Mouse (Mus musculus) monocyte, adult 2 months (primary cell): ENCODE measurements around the gene C2cd4b.

Experiments used
- DNase-seq, 2 experiments: peaks; one replicate each; pipeline ENCODE4 v3.0.0; 2022; ENCODE audit warnings: low spot score in 2 of 2, low read depth in 1 of 2

C2cd4b gene

DNA sequence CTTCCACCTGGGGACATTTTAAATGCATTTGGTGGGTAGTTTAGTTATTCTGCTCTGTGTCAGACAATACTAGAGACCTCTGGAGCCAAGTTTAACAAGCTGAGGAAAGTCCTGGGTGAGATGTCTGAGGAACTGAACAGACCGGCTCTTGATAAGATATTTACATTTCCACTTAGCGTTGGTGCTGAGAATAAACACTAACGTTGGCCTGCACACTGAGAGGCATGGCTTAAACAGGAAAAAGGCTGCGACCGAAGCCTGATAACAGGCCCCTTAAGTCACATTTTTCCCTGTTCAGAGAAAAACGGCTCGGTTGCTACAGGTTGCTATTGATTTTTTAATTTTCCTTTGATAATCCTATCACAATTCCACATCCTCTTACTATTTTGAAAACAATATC, 12.1 kb downstream of the C2cd4b start:
- no peak for DNase-seq

DNA sequence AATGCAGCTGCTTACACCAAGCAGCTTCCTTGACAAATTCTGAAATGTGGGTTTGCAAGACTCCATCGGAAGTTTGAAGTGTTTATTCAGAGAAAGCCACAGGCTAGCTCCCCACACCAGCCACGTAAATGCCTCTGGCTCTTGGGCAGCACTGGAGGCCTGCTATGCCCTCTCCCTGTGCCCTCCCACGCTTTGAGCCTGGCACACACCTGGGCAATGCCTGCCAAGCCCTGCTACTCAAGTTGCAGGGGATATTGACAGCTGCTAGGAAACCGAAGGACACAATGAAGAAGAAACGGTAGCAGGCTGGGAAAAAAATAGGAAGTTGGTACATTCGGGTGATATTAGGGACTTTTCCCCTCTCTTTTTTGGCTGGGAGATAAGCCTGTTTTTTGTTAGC, 15.0 kb downstream of the C2cd4b start:
- DNase-seq, result no peak

DNA sequence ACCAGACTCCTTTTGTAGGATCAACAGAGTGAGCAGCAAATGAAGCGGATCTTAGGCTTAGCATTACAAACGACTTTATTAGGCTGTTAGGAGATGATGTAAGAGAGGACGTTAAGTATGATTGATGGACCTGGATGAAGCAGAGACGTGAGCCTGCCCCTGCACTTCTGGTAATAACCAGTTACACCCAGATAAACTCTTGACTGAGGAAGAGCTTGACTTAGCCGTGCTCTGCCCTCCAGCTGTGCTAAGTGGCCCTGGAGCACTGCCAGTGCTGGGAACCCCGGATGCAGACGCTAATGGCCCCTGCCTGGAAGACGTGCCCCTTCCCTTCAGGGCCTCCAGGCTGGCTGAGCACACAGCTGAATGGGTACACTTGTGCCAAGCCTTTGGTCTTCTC, 19.3 kb downstream of the C2cd4b start:
- no peak for DNase-seq

DNA sequence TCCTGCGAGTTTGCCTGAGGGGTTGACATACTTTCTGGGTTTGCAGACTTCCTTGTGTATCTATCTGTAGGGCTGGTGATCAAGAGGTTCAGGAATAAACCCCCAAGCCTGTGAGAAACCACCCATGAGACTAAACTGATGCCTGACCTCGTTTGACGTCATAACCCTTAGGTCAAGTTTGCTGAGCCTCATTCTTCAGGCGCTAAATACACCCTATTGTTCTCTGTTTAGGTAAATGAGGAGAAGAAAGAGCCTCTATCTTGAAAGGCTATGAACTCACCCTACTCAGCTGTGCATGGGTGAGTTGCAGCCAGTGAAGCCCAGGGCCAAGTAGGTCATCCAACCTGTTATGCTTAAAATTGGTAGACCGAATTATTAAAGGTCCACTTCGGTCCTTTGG, 23.5 kb downstream of the C2cd4b start:
- no peak for DNase-seq

DNA sequence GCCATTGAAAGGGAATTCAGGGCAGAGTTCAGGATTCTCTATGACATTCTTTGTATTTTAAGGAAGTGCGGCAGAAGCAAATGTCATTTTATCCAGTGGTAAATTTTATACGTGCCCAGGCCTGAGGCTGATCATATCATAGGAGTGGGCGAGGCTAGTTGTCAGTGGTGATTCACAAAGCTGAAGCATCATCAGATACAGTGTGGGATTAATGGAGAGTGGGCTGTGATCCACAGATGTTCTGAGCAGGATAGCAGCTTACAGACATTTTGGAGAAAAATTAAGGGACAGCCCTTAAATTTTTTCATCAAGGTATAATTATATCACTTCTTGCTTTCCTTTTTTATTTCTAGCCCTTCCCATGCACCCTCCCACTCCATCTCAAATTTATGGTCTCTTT, 24.2 kb downstream of the C2cd4b start:
- DNase-seq, result no peak

DNA sequence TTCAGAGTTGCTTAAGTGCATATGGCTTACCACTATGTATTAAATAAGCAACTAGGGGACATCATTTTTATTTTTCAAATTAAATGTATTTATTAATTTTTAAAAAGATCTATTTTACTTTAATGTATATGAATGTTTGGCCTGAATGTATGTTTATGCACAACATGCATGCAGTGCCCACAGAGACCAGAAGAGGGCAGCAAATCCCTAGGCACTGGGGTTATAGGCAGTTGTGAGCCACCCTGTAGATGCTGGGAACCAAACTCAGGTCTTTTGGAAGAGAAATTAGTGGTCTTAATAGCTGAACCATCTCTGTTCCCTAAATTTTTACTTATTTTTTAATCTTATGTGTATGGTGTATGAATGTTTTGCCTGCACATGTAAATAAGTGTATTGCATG, 24.7 kb downstream of the C2cd4b start:
- DNase-seq, result no peak

DNA sequence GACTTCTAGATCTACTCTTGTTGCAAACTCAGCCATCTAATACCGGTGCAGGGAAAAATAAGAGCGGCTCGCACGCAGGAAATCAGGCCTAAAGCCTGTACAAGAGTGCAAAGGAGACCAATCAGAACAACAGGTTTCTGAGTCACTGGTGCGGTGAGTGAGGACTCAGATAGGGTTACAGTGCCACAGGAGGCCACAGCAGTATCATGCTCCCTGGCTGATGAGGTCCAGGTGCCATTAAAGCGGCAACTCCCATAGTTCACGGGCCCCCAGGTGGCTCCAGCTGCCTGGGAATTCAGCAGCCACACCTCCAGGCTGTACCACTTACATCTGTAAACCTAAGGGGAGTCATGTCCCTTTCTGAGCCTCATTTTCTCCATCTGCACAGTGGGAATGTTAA, 27.1 kb downstream of the C2cd4b start:
- DNase-seq, result no peak

DNA sequence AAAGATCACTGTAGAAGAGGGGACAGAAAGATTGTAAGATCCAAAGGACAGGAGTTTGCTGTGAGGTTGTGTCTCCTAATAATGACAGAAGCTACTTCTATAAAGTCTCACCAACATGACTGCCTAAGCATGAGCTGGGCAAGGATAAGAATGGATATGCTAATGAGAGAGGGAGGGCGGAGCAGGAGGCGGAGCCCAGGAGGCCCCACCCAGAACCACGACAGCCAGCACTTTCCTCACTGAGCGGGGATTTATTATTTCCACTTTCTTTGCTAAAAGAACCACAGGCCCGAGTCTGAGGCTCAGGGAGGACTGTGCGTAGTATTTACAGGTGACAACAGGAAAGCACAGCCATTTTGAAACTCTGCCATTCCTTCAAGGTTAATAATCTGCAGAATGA, 28.4 kb downstream of the C2cd4b start:
- DNase-seq, result no peak

DNA sequence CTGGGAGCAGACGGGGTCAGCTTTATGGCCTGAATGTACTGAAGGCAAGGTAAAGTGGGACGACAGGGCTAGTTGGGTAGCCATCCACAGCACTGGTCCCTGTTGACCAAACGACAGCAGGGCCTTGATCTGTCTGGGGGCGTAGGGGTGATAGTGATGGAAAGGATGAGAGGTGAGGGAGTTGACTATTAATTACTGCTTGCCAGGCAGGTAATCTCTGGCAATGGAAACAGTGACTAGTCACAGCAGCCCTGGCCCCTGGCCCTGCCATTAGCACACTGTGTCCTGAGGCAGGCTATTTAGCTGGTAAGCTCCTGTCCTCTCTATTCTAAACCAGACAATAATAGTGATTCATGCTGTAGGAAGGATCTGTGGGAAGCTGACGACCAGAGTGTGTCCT, 33.2 kb downstream of the C2cd4b start:
- DNase-seq, result no peak

DNA sequence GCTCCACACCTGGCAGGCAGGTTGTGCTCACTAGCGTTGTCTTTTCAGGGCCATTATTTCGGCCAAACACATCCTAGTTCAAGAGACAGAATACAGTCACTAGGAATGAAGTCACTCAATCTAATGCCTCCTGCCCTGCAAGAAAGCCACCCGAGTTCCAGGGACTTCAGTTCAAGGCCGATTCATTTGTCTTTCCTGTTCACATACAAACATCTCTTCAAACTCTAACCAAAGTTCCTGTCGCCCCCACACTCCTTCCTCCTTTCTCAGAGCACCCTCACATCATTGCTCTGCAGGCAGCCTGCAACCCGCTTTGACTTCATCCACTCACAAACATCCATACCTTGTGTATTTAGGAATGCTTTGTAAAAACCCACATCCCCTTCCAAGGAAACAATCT, 34.3 kb downstream of the C2cd4b start:
- no peak for DNase-seq

DNA sequence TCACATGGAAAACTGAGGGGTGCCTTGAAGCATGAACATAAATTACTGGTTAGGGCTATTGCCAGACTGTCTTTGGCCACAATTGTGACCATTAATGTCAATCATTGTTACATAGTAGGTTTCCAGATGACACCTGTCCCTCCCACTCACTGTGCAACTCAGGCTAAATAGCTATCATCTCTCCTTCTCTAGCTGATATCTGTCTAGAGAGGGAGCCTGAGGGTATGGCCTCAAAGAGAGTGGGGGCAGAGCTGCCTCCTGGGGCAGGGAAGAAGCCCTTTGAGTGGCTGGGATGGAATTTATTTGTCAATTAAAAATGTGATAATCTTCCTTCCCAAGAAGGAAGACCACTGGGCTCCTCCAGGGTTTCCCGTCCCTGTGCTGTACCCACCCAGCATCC, 35.0 kb downstream of the C2cd4b start:
- no peak for DNase-seq

DNA sequence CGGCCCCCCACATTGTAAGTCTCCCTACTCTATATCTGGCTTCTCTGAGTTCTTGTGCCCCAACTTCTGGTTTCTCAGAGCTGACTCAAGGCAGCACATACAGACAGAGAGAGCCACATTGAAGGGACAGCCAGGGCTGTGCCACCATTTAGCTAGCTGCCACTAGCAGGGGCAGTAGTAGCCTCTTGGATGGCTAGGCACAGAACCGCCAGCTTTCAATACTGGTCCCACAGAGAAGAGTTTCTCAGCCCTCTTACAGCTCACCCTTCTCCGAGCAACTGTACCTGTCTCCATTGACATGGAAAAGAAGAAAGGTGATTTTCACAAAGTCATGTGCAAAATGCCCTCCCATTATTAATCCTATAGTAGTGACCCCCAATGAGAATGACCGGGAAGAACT, 35.4 kb downstream of the C2cd4b start:
- no peak for DNase-seq

DNA sequence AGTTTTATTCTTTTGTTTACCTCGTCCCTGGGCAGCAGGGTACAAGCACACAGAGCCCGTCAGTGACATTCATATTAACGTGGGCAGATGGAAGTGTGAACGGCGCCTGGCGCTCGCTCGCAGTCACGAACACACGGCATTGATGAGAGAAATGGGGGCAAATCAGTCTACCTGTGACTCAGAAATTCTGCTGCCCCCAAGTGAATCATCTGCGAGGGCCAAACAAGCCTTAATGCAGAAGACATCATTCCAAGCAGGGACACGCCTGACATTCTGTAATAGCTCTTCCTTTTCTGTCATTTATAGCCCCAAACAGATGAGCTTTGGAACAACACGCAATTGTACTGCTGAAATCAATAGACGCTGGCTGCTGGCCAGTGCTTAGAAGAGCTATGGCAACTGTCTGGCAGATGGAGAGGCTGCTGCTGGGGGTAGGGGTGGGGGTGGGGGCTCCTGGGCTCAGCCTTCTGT, 36.0 kb downstream of the C2cd4b start:
- no peak for DNase-seq

DNA sequence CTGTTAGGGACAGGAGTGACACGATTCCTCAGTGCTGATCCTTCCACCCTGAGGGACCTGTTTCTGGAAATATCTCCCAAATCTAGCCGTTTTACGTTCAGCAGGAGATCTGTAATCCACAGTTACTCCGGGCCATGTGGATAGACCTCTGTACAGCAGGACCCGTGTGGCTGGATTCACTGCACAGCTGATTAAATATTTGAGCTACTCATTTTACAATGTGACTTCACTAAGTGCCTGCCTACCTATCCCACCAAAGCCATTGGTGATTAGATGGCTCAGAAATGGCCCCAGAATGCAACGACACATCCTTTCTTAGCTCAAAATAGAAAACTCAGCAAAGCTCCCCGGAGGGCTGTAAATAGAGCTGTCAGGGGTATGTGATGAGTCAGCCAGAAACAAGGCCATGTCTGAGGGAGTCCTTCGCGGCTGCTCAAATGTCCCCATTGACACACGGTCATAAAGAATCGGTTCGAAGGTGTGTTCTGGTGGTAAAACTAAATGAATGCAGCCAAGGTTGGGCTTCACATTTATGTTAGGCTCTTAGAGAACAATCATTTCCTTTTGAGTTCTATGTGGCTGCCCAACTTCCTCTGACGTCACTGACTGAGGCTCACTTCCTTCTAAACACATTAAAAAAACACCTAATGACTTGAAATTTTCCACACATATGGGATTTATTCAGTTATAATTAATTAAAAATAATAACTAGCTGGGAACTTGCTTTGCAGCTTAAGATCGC, 40.0 kb downstream of the C2cd4b start:
- DNase-seq, result no peak

DNA sequence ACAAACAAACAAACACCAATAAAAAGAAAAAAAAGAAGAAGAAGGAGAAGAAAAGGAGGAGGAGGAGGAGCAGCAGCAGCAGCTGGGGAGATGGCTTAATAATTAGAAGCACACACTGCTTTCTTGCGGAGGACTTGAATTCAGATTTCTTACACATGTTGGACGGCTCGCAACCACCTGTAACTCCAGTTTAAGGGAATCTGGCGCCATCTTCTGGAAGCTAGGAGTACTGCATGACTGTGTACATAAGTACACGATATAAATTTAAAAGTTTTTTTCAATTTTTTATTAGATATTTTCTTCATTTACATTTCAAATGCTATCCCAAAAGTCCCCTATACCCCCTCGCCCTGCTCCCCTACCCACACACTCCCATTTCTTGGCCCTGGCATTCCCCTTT, 43.0 kb downstream of the C2cd4b start:
- peak in 1 of 2 experiments; percentile 2 for DNase-seq

DNA sequence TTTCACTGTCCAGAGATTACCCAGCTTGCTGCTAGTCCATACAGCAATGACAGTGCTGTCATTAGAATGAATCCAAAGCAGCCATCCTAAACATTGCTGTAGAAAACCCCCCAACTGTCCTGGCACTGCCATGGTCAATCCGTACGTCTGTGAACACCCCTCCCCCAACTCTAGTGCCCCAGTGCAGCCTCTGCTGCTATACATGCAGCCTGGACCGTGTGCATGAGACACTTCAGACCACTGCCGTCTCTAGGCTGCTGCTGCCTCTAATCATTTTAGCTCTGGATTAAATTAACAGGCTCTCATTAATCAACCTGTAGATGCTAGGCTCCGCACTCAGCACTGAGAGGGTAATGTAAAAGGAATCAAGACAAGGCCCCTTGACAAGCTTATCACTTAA, 47.8 kb downstream of the C2cd4b start:
- DNase-seq, result no peak

DNA sequence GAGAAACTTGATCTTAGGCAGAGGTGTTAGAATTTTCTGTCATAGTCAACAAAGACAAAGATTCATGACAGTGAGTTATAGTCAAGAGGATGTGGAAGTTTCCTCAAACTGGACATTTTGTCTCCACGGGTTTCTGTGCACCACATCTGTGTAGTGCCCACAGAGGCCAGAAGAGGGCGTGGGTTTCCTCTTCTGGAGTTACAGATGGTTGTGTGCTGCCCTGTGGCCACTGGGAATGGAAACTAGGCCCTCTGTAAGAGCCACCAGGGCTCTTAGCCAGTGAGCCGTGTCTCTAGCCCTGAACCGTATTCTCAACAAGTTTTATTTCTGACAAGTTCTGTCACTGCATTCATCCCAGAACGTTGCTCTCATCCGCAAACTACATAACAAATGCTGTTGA, 51.3 kb downstream of the C2cd4b start:
- DNase-seq, result no peak
